In the genomic region with DNA sequence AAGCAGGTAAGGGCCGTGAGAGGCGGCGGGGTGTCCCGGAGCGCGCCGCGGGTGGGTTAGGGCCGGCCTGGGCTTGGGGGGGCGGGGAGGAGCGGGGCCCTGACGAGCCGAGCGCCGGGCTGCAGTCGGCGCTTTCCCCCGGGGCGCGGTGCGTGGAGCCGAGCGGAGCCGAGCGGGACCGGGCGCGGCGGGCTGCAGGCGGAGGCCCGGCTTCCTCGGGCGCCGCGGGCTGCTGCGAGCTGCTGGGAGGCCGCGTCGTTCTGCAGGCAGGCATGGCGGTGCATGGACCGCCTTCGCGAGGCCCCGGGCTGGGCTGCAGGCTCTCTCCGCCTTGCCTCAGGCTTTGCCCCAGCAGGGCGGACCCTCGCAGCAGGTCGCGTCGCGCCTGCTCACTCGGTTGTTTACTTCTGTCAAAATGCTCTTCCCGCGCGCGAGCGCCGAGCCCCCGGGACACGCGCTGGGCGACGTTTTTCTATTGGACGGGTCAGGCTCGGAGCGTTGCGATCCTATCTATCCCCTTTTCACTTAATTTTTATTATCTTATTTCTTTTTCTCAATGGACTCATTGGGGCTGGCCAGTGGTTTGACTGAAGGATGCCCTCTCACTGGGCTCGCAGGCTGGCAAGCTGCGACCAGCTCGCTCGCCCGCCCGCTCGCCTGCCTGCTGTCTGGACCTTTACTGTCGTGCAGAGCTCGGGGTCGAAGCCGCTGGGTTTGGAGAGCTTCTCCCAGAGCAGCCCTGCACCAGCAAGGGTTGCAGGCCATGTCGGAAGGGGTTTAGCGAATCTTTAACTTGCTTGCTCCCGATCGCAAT, we compare ENCODE assay signal across 8 mouse cellular contexts. TPM values are rescaled to one million over a fixed set of nuclear protein-coding genes. Genes with fewer than 3 reads are reported as not detected.
DNase-seq lines count a peak whose midpoint lies in the region; ATAC-seq lines count a peak whose summit lies in the region.

No protein-coding gene starts in this region.

- DNase-seq in left cerebral cortex, adult 18-20 months (ENCODE audit: low spot score in 2 of 2) = peak; percentile 33 to 58
- DNase-seq in left cerebral cortex, adult 11 months (ENCODE audit: low spot score) = no peak
- peak; percentile 56 to 64 for DNase-seq in cerebellum, postnatal 36 days
- DNase-seq in frontal cortex, postnatal 25 days (ENCODE audit: low spot score in 2 of 2) = peak; percentile 28 to 40
- DNase-seq in induced T-regulatory cell, adult 2 months (ENCODE audit: low read depth) = peak; percentile 70
- DNase-seq in left cerebral cortex, postnatal 36 days (ENCODE audit: low spot score in 2 of 2) = peak; percentile 60 to 71
- peak; percentile 44 to 48 for DNase-seq in right cerebral cortex, postnatal 36 days (ENCODE audit: low spot score in 2 of 2)

- intact Hi-C loops in left cerebral cortex, postnatal 36 days (cut with DNase I) = loop anchor here (5.0 kb wide), 1 partner anchor 37 kb away; no protein-coding TSS in a partner anchor

- peak; percentile 66 for ATAC-seq in megakaryocyte-erythroid progenitor cell, adult 5-6 weeks (replicated peaks; ENCODE audit: low FRiP score, low TSS enrichment, poor library complexity, severe bottlenecking)

RNA-seq across cellular contexts. Expression of gene Smc3, which starts 0.6 kb away (rescaled TPM):
- 10 to 100 TPM; 37.2 to 38.2 TPM for total RNA-seq in left cerebral cortex, adult 18-20 months (2021)
- 10 to 100 TPM; 32.5 to 40.1 TPM for total RNA-seq in left cerebral cortex, postnatal 36 days (2021)
- total RNA-seq in megakaryocyte-erythroid progenitor cell, adult 5-6 weeks (2014; fragmentation: Nextera tagmentation) = 103 and 105 TPM in 2 replicates
- total RNA-seq in megakaryocyte-erythroid progenitor cell, adult 5-6 weeks (2017) = 209 and 214 TPM in 2 replicates

RNA-seq across cellular contexts. Expression of gene Nutf2-ps1, which starts 11.9 kb away (rescaled TPM):
- total RNA-seq in left cerebral cortex, adult 18-20 months (2021) = 10 to 100 TPM; 49.4 to 52.2 TPM
- 10 to 100 TPM; 38.8 to 46.6 TPM for total RNA-seq in left cerebral cortex, postnatal 36 days (2021)
- total RNA-seq in megakaryocyte-erythroid progenitor cell, adult 5-6 weeks (2014; fragmentation: Nextera tagmentation) = 86.8 and 99.0 TPM in 2 replicates
- 216 and 256 TPM in 2 replicates for total RNA-seq in megakaryocyte-erythroid progenitor cell, adult 5-6 weeks (2017)
